Mouse (Mus musculus): ENCODE measurements at regions not wholly inside any gene's neighbourhood (a gene's known extent, or its start where the extent isn't known, plus 50 kb on each side); places are given as distances from the start of the nearest gene placed in this dataset.

DNA sequence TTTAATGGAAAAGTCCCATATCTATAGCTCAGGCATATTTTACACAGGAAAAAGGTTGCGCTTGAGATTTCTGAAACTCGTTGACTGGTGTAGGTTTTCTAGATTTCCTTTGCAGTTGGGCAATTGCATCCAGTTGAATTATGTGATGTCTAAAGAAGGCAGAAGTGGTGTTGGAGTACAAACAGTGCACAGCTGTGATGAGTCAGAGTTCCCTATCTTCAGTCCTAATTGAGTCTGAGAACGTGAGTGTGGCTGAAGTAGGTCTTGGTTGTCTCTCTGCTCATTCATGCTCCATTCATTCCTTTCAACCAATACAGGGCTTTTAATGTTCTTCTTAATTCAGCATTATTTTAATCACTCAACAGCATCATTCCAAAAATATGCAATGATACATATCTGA lies 142.9 kb upstream of the Dpyd start:
- no peak for DNase-seq (ENCODE audit: low spot score)

DNA sequence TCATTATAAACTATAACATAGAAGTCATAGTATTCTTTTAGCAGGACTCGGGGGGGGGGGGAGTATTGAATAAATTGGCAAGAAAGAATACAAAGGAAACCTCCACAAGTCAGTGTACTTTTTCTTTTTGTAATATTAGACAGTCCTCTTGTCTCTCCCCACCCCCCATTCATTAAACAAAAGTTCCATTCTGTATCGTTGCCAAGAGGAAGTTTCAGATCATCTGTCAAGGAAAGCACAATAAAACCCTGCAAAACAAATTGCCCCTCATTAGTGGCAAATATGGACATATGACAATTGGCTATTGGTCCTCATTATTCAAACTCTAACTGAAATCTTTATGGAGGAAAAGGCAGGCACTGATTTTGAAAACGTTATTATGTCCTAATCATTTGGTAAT lies 140.2 kb upstream of the Dpyd start:
- DNase-seq (ENCODE audit: low spot score), result no peak

- DNase-seq (ENCODE audit: low spot score), result no peak
Observed at GRCm38 (mm10) chr3:118425748-118426147, 136.2 kb upstream of the Dpyd start.

DNA sequence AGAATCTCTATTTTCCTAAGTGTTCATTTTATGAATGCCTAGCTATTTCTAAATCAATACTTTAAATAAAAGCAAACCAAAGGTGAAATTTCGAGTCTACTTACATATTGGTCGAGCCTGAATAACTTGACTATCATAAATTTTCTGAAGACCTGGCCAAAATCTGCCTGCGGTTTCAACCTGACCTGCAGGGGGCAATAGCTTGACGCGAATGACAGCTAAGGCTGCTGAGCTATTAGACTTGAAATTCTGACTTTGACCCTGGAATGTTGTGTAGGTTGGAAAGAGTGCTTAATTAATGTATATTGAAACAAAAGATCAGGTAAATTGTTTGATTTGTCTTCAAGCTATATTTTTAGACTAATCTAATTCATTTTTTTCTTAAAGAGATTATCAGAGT lies 133.4 kb upstream of the Dpyd start:
- peak; percentile 11 for DNase-seq (ENCODE audit: low spot score)

DNA sequence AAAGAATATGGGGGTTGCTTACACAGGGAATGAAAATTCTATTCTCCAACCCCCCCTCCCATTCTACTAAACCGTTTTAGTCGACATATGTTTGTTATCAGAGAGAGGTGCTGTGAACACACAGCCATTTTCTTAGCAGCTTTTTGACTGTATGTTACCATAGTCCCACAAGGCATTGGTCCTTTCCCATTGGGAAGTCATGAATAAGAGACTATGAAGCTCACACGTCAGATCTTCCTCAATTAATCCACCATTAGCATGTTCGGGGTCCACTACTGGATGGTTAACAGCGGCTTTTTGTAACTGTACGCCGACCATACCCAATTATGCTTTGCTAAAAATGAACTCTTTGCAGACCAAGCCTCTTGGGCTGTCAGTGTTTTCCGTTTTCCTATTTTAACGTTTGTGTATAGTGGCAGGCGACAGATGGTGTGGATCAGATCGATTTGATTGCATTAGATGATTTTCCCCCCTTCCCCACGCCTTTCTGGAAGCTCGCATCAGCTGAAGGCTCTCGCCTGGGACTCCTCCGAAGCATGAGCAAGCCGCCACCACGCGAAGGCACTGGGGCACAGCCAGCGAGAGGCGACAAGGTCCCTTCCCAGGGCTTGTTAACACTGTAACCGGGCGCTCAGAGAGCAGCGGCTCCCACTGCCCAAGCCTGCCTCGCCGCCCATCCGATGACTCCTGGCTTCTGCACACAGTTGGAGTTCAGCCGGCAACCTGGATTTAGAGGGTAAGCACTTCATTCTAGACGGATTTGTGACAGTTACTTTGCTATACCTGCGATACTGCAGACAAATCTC lies 131.9 kb upstream of the Dpyd start:
- DNase-seq (ENCODE audit: low spot score), result no peak

DNA sequence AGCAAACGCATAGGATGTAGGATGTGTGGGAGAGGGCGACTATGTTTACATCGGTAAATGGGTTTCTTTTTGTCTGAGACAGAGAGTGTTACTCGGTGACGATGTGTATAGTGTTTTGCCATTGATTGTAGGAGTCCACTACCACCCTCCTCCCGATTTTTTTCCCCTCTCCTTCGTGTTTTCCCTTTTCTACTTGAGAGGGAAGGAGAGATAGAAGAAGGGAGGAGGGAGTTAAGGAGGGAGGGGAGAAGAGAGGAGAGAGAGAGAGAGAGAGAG lies 131.4 kb upstream of the Dpyd start:
- DNase-seq (ENCODE audit: low spot score), result no peak

GRCm38 (mm10) chr3:118431031-118431723 lies 130.8 kb upstream of the Dpyd start:
- peak; percentile 2 for DNase-seq (ENCODE audit: low spot score)

GRCm38 (mm10) chr3:118433441-118434021 lies 128.4 kb upstream of the Dpyd start:
- no peak for DNase-seq (ENCODE audit: low spot score)

DNA sequence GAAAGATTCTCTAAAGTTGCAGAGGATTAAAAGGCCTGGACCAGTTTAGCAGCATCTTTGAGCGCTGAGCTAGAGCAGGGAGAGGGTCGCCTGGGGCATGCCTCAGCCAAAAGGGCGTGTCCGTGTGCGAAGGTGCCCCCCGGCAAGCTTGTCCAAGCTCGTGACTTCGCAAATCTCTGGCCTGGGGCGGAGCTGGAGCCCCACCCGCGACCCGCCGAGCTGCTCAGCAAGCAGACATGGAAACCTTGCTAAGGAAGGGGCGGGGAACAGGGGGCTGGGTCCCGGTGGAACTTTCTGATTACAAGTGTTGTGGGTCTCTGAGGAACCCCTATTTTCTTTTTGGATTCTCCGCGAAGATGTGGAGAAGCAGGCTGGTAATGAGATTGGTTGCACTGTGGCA lies 127.6 kb upstream of the Dpyd start:
- DNase-seq (ENCODE audit: low spot score), result no peak

DNA sequence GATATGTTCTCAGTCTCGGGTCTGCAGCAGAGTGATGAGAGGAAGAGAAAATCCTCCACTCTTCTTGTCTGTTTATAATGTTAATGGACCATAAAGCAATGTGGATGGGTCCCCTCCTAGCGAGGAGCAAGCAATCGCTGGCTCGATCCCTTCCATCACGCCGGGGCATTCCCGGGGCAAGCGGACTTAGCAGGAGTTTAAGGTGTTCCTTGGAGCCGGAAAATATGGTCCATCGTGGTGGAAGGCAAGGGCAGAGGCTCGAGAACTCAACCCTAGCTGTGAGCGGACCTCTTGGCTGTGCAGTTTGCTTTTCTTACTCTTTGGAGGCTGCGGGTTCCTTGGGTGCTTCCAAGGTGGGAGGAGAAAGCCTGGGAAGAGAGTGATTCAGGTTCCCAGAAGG lies 127.1 kb upstream of the Dpyd start:
- no peak for DNase-seq (ENCODE audit: low spot score)

GRCm38 (mm10) chr3:118435248-118435647 lies 126.7 kb upstream of the Dpyd start:
- no peak for DNase-seq (ENCODE audit: low spot score)

GRCm38 (mm10) chr3:118443742-118444332 lies 118.1 kb upstream of the Dpyd start:
- no peak for DNase-seq (ENCODE audit: low spot score)

GRCm38 (mm10) chr3:118445360-118445759 lies 116.6 kb upstream of the Dpyd start:
- no peak for DNase-seq (ENCODE audit: low spot score)

DNA sequence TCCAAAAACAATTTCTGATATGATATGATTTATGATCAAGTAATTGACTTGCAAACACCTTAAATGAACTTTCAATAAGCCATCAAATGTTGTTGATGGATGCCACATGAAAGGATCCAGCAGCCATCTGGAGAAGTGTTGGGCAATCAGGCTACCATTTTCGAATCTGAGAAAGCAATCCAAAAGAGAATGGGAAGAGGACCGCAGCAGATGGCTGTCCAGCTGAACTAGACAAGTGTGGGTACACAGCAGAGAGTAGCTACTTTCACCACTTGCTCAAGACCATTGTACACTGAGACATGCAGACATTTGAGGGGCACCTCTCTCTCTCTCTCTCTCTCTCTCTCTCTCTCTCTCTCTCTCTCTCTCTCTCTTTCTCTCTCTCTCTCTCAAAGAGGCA lies 102.3 kb upstream of the Dpyd start:
- DNase-seq (ENCODE audit: low spot score), result no peak

GRCm38 (mm10) chr3:118465611-118466010 lies 96.3 kb upstream of the Dpyd start:
- DNase-seq (ENCODE audit: low spot score), result no peak

DNA sequence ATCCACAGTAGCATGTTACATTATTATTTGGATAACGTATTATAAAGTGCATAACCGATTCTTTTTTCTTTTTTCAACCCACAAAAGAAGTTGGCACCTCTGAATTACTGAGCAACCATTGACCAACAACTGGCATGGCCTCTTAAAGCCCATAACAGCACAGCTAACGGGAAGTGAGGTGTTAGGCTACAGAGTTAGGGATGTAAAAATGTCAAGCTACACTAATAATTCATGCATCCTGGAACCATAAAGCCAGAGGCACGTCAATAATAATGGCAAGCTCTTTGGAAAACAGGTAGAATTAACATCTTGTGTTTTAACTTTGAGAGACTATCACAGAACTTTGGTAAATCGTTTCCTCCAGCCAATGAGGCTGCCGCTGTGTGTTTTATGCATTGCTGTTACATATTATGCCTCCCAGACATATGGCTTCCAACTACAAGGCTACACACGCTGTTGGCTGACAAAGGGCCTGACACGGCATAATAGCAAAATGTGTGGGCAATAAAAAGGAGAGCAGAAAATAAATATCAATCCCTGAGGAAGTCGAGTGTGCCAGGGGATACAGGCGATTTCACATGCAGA lies 89.6 kb upstream of the Dpyd start:
- no peak for DNase-seq (ENCODE audit: low spot score)

- DNase-seq (ENCODE audit: low spot score), result no peak
Observed at GRCm38 (mm10) chr3:118478065-118478464, 83.9 kb upstream of the Dpyd start.

- no peak for DNase-seq (ENCODE audit: low spot score)
Observed at GRCm38 (mm10) chr3:118480515-118481248, 81.2 kb upstream of the Dpyd start.

DNA sequence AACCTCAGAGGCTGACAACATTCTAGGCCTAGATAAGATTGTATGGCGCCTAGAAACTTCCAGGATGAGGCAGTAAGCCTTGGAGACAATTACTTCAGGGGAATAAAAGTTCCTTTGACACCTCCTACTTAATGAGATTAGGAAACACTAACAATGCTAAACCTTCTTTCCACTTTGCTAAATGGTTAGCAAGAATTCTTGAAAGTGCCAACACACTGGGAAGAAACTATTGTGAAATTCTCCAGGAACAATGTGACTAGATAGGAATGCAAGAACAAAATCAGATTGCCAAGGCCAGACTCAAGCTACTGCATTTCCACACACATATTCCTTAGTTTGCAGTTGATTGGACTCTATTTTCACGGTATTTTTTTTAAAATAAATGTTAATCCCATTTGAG lies 76.0 kb upstream of the Dpyd start:
- DNase-seq (ENCODE audit: low spot score), result no peak

DNA sequence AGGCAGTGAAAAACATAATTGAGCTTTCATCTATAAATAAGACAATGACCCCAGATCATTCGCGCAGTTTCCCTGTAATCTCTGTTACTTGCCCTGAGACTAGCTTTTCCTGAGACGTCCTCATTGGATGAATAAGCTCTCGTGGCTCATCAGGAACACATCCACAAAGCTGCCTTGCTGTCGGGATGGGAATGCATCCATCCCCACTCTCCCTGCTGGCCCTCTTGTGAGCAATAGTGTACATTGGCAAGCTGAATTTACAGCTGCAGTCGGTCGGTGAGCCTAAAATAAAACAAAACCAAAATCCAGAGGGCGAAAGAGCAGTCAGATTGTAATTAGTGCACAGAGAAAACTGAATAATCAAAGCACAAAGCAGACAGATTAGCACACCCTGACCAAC lies 74.5 kb upstream of the Dpyd start:
- DNase-seq (ENCODE audit: low spot score), result no peak

DNA sequence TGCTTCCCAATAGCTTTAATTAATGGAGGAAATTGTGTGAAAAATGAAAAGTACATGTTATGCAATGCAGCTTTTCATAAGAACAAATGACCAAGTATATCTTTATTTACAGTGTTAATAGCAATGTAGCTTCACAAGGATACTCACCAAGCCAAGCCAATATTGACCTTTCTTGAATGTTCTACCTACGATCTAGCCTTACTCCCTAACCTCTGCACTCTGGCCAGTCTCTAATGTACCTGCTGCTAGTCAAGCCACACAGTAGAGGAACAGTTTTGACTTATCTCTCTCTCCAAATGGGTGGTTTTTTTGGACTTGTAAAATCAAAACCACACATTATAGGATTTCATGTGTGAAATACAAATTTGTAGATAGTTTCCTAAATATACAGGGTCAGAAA lies 70.8 kb upstream of the Dpyd start:
- no peak for DNase-seq (ENCODE audit: low spot score)

DNA sequence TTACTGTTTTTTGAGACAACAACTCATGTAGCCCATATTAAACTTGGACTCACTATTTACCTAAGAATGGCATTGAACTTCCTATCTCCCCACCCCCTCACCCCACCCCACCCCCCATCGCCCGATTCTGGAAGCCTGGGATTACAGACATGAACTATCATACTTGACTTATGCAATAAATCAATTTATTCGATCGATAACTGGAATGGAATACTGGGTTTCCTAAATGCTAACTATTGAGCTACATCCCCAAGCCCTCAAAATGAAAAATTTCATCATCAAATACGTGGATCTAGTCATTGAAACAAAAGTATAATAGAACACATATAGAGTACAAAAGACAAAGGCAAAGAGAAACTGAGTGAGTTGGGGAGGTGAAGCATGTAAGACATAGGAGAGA lies 70.1 kb upstream of the Dpyd start:
- DNase-seq (ENCODE audit: low spot score), result no peak

Data from c-Kit-positive CD71-positive TER-119-positive erythroid progenitor cells, embryonic 14.5 days (primary cell).